Mouse (Mus musculus): ENCODE data around the gene St6galnac6. TPM values are rescaled to one million over a fixed set of nuclear protein-coding genes. Genes with fewer than 3 reads are reported as not detected.

The St6galnac6 gene
- polyA plus RNA-seq, 1 experiment = 21.1 TPM

- H3K27me3 ChIP-seq (replicated peaks; ENCODE audit: control insufficient read depth, insufficient read depth, low read length) = no peaks in the 10 kb centered on the region
- peak overlapping the region; percentile 76 for H3K27ac ChIP-seq (ENCODE audit: insufficient read depth, low read depth, low read length)
- H3K36me3 ChIP-seq (ENCODE audit: control insufficient read depth, insufficient read depth, low read length) = no peaks in the 10 kb centered on the region
- TF ChIP-seq POLR2A (IDR thresholded peaks at IDR 0.05; ENCODE audit: low read depth, low read length) = no peak
- TF ChIP-seq CTCF (conservative IDR thresholded peaks at IDR 0.05; ENCODE audit: insufficient read depth, insufficient read length, low read depth, low read length) = no peak
- H3K4me1 ChIP-seq (ENCODE audit: control insufficient read depth, insufficient read depth, low read length) = no peaks in the 10 kb centered on the region
- peak; percentile 48 for DNase-seq
- H3K4me3 ChIP-seq (ENCODE audit: insufficient read depth, low read depth, low read length) = peak overlapping the region; percentile 44
- WGBS = 45% methylated on average over 5 of the region's 5 CpGs
Measured at GRCm38 (mm10) chr2:32625873-32626694, 26.6 kb downstream of the St6galnac6 start.

- no peak overlapping the region for H3K4me3 ChIP-seq (ENCODE audit: insufficient read depth, low read depth, low read length)
- no peaks in the 10 kb centered on the region for H3K36me3 ChIP-seq (ENCODE audit: control insufficient read depth, insufficient read depth, low read length)
- DNase-seq = no peak
- WGBS = 68% methylated on average over 20 of the region's 20 CpGs
- TF ChIP-seq CTCF (conservative IDR thresholded peaks at IDR 0.05; ENCODE audit: insufficient read depth, insufficient read length, low read depth, low read length) (no peak), POLR2A (IDR thresholded peaks at IDR 0.05; ENCODE audit: low read depth, low read length) (no peak)
- no peaks in the 10 kb centered on the region for H3K27me3 ChIP-seq (replicated peaks; ENCODE audit: control insufficient read depth, insufficient read depth, low read length)
- H3K4me1 ChIP-seq (ENCODE audit: control insufficient read depth, insufficient read depth, low read length) = no peaks in the 10 kb centered on the region
- H3K27ac ChIP-seq (ENCODE audit: insufficient read depth, low read depth, low read length) = peak overlapping the region; percentile 79
Measured at GRCm38 (mm10) chr2:32627266-32628043, 27.9 kb downstream of the St6galnac6 start.

- Histone ChIP-seq H3K4me1 (ENCODE audit: control insufficient read depth, insufficient read depth, low read length) (no peaks in the 10 kb centered on the region), H3K36me3 (ENCODE audit: control insufficient read depth, insufficient read depth, low read length) (no peaks in the 10 kb centered on the region), H3K27ac (ENCODE audit: insufficient read depth, low read depth, low read length) (peak overlapping the region; percentile 79), H3K4me3 (ENCODE audit: insufficient read depth, low read depth, low read length) (no peak overlapping the region), H3K27me3 (replicated peaks; ENCODE audit: control insufficient read depth, insufficient read depth, low read length) (no peaks in the 10 kb centered on the region)
- no peak for TF ChIP-seq POLR2A (IDR thresholded peaks at IDR 0.05; ENCODE audit: low read depth, low read length)
- DNase-seq = no peak
- 69% methylated on average over 4 of the region's 4 CpGs for WGBS
Measured at GRCm38 (mm10) chr2:32628044-32628550, 28.6 kb downstream of the St6galnac6 start.

GRCm38 (mm10) chr2:32628729-32629128 lies 29.2 kb downstream of the St6galnac6 start:
- Histone ChIP-seq H3K4me1 (ENCODE audit: control insufficient read depth, insufficient read depth, low read length) (no peaks in the 10 kb centered on the region), H3K27ac (ENCODE audit: insufficient read depth, low read depth, low read length) (peak overlapping the region; percentile 79; the same call in 1 of the 2 replicates), H3K36me3 (ENCODE audit: control insufficient read depth, insufficient read depth, low read length) (no peaks in the 10 kb centered on the region), H3K4me3 (ENCODE audit: insufficient read depth, low read depth, low read length) (peak overlapping the region; percentile 15; the same call in 1 of the 2 replicates), H3K27me3 (replicated peaks; ENCODE audit: control insufficient read depth, insufficient read depth, low read length) (no peaks in the 10 kb centered on the region)
- DNase-seq = peak; percentile 77
- TF ChIP-seq CTCF (conservative IDR thresholded peaks at IDR 0.05; ENCODE audit: insufficient read depth, insufficient read length, low read depth, low read length) (no peak), POLR2A (IDR thresholded peaks at IDR 0.05; ENCODE audit: low read depth, low read length) (no peak)
- WGBS = 37% methylated on average over 5 of the region's 5 CpGs

GRCm38 (mm10) chr2:32629276-32629976 lies 29.9 kb downstream of the St6galnac6 start:
- peak; percentile 66 for DNase-seq
- WGBS = 63% methylated on average over 9 of the region's 9 CpGs
- no peaks in the 10 kb centered on the region for H3K4me1 ChIP-seq (ENCODE audit: control insufficient read depth, insufficient read depth, low read length)
- H3K27ac ChIP-seq (ENCODE audit: insufficient read depth, low read depth, low read length) = no peak overlapping the region
- no peak overlapping the region; the same call in 1 of the 2 replicates for H3K4me3 ChIP-seq (ENCODE audit: insufficient read depth, low read depth, low read length)
- H3K27me3 ChIP-seq (replicated peaks; ENCODE audit: control insufficient read depth, insufficient read depth, low read length) = no peaks in the 10 kb centered on the region
- no peaks in the 10 kb centered on the region for H3K36me3 ChIP-seq (ENCODE audit: control insufficient read depth, insufficient read depth, low read length)
- TF ChIP-seq CTCF (conservative IDR thresholded peaks at IDR 0.05; ENCODE audit: insufficient read depth, insufficient read length, low read depth, low read length) (no peak), POLR2A (IDR thresholded peaks at IDR 0.05; ENCODE audit: low read depth, low read length) (no peak)

GRCm38 (mm10) chr2:32630036-32630435 lies 30.5 kb downstream of the St6galnac6 start:
- Histone ChIP-seq H3K27ac (ENCODE audit: insufficient read depth, low read depth, low read length) (no peak overlapping the region), H3K4me1 (ENCODE audit: control insufficient read depth, insufficient read depth, low read length) (no peaks in the 10 kb centered on the region), H3K36me3 (ENCODE audit: control insufficient read depth, insufficient read depth, low read length) (no peaks in the 10 kb centered on the region), H3K4me3 (ENCODE audit: insufficient read depth, low read depth, low read length) (no peak overlapping the region), H3K27me3 (replicated peaks; ENCODE audit: control insufficient read depth, insufficient read depth, low read length) (no peaks in the 10 kb centered on the region)
- no peak for DNase-seq
- WGBS = 81% methylated on average over 9 of the region's 9 CpGs
- TF ChIP-seq POLR2A (IDR thresholded peaks at IDR 0.05; ENCODE audit: low read depth, low read length) = no peak

All from kidney, adult 2 months (tissue).